Mouse (Mus musculus) kidney, embryonic 15.5 days (tissue): Measurements from ENCODE around the gene Col4a2. TPM values are rescaled to one million over a fixed set of nuclear protein-coding genes. Genes with fewer than 3 reads are reported as not detected.
A peak's percentile ranks its signal among the peaks of the same experiment; 100 is the strongest.
"Not testable (repeated sequence)": the region's sequence is repeated elsewhere in the genome, so short reads cannot be mapped to it uniquely, and the experiment has no call there.

ENCODE experiments used
- ATAC-seq: fragments of 200-750 bp; cut with Nextera tagmentation; replicated peaks from 2 replicates; pipeline ENCODE4 v1.8.0; 2017; ENCODE audit warnings: moderate TSS enrichment; ENCODE audit not compliant: low FRiP score
- H3K27ac ChIP-seq: fragments of 300-500 bp; sonication (generic); 2 replicates; pipeline ENCODE4 v1.5.1; 2015; ENCODE audit warnings: mild to moderate bottlenecking, inconsistent platforms
- H3K27me3 ChIP-seq: fragments of 300-500 bp; sonication (generic); 2 replicates; pipeline ENCODE4 v1.6.1; 2015; ENCODE audit warnings: inconsistent platforms
- H3K36me3 ChIP-seq: fragments of 300-500 bp; sonication (generic); 2 replicates; pipeline ENCODE4 v1.6.1; 2015; ENCODE audit warnings: inconsistent platforms
- H3K4me1 ChIP-seq: fragments of 300-500 bp; sonication (generic); 2 replicates; pipeline ENCODE4 v1.6.1; 2015; ENCODE audit warnings: inconsistent platforms
- H3K4me2 ChIP-seq: fragments of 300-500 bp; sonication (generic); 2 replicates; pipeline ENCODE4 v1.6.1; 2015; ENCODE audit warnings: moderate library complexity, mild to moderate bottlenecking, inconsistent platforms
- H3K4me3 ChIP-seq: fragments of 300-500 bp; sonication (generic); replicated peaks from 2 replicates; pipeline ENCODE4 v1.5.1; 2015; ENCODE audit warnings: mild to moderate bottlenecking, inconsistent platforms
- H3K9ac ChIP-seq: fragments of 300-500 bp; sonication (generic); 2 replicates; pipeline ENCODE4 v1.6.1; 2015; ENCODE audit warnings: mild to moderate bottlenecking, inconsistent platforms
- H3K9me3 ChIP-seq: fragments of 300-500 bp; sonication (generic); replicated peaks from 2 replicates; pipeline ENCODE4 v1.6.1; 2016; ENCODE audit warnings: inconsistent platforms
- WGBS: fragments of 180-500 bp; shearing (Covaris S2); methylation state at CpG from one replicate; pipeline ENCODE4 v1.1.7; 2015; ENCODE audit warnings: mixed read lengths; 5-methylcytosine and 5-hydroxymethylcytosine counted together
- polyA plus RNA-seq: library from polyadenylated mRNA; unstranded; fragments of >200 nt; fragmentation: Nextera tagmentation; extraction: Ambion mirVana; gene quantifications from 2 replicates; pipeline ENCODE4 v1.2.1, GENCODE M21; 2015

Gene Col4a2
- polyA plus RNA-seq, 1 experiment from 2014 or later, result 116 TPM

DNA sequence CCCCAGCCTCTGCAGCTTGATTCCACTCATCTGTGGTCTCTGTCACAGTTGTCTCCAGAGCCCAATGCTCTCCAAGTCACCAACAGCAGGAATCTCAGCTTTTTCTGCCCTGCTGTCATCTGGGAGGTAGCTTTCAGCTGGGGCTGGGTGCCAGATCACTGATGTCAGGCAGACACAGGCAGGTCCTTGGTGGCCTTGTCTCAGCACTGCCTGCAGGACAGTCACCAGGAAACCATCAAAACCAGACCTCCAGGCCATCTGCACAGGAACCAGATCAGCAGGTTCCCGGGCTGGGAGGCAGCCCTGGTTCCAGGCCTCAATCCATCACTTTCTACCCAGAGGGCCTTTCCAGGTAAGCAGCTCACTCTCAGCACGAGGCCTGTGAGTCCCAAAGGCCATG, 149.2 kb downstream of the Col4a2 start:
- Histone ChIP-seq H3K9ac (no peak overlapping the region), H3K36me3 (no peaks in the 10 kb centered on the region), H3K27me3 (no peaks in the 10 kb centered on the region), H3K27ac (peak overlapping the region; percentile 85), H3K4me2 (no peak overlapping the region), H3K9me3 (no peaks in the 10 kb centered on the region), H3K4me1 (peaks cover 68% of the 10 kb centered on the region), H3K4me3 (no peak overlapping the region)
- ATAC-seq, result no peak
- 48% methylated on average over 2 of the region's 2 CpGs for WGBS

DNA sequence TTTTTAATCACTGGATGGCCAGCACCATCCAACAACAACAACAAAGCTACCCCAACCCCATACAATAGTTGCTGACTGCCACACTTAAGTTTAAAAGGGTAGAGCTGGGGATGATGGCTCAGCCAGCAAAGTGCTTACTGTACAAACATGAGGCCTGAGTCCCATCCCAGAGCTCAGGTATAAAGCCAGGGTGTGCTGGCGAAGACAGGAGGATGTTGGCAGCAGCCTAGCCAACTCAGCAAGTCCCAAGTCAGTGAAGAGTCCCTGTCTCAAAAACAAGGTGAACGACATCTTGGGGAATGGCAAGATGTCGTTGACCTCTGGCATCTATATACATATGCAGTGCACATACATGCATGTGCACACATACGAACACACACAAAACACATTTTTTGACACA, 150.0 kb downstream of the Col4a2 start:
- peaks cover 6% of the 10 kb centered on the region; the same call in 1 of the 2 replicates for H3K36me3 ChIP-seq
- H3K27ac ChIP-seq, result 0 out of 2 replicates have a peak overlapping the region, but pooled peaks have one; percentile 85
- peaks cover 61% of the 10 kb centered on the region for H3K4me1 ChIP-seq
- H3K27me3 ChIP-seq, result no peaks in the 10 kb centered on the region
- ATAC-seq, result no peak
- H3K9me3 ChIP-seq, result no peaks in the 10 kb centered on the region
- H3K4me2 ChIP-seq, result no peak overlapping the region
- no peak overlapping the region for H3K4me3 ChIP-seq
- H3K9ac ChIP-seq, result no peak overlapping the region
- WGBS, result 95% methylated on average over 4 of the region's 4 CpGs

DNA sequence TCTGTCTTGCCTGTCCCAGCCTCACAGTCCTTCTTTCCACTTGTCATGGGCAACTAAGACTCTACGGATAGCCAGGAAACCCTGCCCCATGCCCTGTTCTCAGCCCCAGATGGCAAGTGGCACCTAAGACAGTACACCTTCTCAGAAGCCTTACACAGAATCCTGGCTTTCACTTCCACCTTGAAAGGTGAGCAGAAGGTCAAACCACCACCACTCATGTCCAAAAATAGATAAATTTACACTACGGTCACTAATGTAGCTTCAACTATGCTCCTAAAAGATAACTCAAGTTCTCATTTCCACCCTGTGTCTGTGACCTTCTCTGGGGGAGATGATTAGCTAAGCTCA, 150.9 kb downstream of the Col4a2 start:
- no peaks in the 10 kb centered on the region for H3K9me3 ChIP-seq
- 92% methylated on average over 2 of the region's 2 CpGs for WGBS
- peaks cover 57% of the 10 kb centered on the region for H3K4me1 ChIP-seq
- no peak overlapping the region for H3K9ac ChIP-seq
- H3K4me2 ChIP-seq, result no peak overlapping the region
- peaks cover 8% of the 10 kb centered on the region; the same call in 1 of the 2 replicates for H3K36me3 ChIP-seq
- H3K27ac ChIP-seq, result 0 out of 2 replicates have a peak overlapping the region, but pooled peaks have one; percentile 29
- H3K27me3 ChIP-seq, result no peaks in the 10 kb centered on the region
- ATAC-seq, result no peak
- no peak overlapping the region for H3K4me3 ChIP-seq

DNA sequence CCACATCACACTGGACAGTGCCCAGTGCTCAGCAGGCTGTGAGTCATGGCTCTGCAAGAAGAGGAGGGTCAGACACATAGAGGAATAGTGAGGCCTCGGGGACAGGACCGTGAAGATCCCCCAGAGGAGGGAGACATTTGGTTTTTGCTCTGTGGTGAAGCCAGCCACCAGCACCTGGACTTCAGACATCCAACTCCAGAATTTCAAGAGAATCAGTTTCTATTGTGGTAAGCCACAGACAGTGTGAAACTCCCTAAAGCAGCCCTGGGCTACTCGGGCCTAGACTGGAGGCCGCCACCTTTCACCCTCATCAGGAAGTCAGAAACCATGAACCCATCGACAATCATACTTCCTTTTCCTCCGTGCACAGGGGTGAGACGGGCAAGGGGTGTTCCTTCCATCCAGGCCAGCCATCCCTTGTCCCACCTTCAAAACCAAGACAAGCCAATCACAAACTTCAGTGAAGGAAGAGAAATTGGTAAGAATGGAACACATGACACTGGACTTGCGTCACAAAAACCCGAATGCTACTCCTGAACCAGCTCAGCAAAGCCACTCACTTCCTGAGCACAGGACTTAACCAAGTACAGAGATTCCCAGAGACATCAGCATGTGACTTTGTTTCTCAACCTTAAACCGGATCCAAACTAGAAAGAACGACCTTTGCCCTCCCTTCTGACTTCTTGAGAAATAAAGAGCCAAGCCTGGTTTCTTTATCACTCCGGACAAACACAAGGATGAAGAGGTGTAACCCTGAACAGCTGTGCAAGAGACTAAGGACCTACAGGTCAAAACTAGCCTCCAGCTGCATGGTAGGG, 151.5 kb downstream of the Col4a2 start:
- Histone ChIP-seq H3K4me2 (no peak overlapping the region), H3K4me3 (no peak overlapping the region), H3K27ac (peak overlapping the region; percentile 29; the same call in 1 of the 2 replicates), H3K4me1 (peaks cover 53% of the 10 kb centered on the region), H3K9me3 (no peaks in the 10 kb centered on the region), H3K36me3 (peaks cover 8% of the 10 kb centered on the region; the same call in 1 of the 2 replicates), H3K9ac (no peak overlapping the region), H3K27me3 (no peaks in the 10 kb centered on the region)
- no peak for ATAC-seq
- 67% methylated on average over 12 of the region's 12 CpGs for WGBS

DNA sequence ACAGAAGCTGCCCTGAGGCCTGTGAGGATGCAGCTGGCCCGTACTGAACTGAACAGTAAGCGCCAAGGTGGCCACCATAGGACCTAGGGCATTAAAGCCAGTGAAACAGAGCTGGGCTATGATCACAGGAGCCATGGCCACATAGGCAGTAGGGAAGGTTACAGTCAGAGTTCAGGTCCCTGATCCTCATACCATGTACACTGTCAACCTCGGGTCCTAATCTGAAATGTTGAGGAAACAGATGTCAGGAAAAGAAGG, 152.0 kb downstream of the Col4a2 start:
- no peak overlapping the region for H3K4me2 ChIP-seq
- H3K9ac ChIP-seq, result no peak overlapping the region
- H3K4me1 ChIP-seq, result peaks cover 53% of the 10 kb centered on the region
- peak overlapping the region; percentile 28; the same call in 1 of the 2 replicates for H3K27ac ChIP-seq
- no peak for ATAC-seq
- peaks cover 8% of the 10 kb centered on the region; the same call in 1 of the 2 replicates for H3K36me3 ChIP-seq
- no peaks in the 10 kb centered on the region for H3K27me3 ChIP-seq
- no peak overlapping the region for H3K4me3 ChIP-seq
- 68% methylated on average over 3 of the region's 3 CpGs for WGBS
- H3K9me3 ChIP-seq, result no peaks in the 10 kb centered on the region

DNA sequence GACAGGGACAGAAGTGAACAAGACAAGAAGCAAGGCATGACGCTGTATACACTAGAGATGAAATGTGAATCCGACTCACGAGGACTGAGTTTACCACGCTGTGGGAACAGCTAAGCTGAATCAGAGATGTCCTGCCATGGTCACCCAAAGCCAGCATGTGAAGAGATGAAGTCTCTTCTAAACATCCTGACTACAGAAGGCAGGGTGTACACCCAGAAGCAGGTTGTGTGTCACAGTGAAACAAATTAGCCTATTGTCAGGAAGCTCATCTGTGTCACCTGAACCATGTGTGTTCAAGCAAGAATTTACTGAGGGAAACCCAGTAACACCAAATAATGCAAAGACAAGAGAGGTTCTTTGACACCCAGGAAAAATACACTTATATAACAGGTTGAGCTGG, 153.0 kb downstream of the Col4a2 start:
- H3K9me3 ChIP-seq, result no peaks in the 10 kb centered on the region
- H3K27ac ChIP-seq, result peak overlapping the region; percentile 57
- WGBS, result 92% methylated on average over 4 of the region's 4 CpGs
- ATAC-seq, result no peak
- no peak overlapping the region for H3K4me2 ChIP-seq
- no peak overlapping the region for H3K4me3 ChIP-seq
- H3K36me3 ChIP-seq, result peaks cover 8% of the 10 kb centered on the region; the same call in 1 of the 2 replicates
- H3K4me1 ChIP-seq, result peaks cover 52% of the 10 kb centered on the region
- no peak overlapping the region for H3K9ac ChIP-seq
- H3K27me3 ChIP-seq, result no peaks in the 10 kb centered on the region

DNA sequence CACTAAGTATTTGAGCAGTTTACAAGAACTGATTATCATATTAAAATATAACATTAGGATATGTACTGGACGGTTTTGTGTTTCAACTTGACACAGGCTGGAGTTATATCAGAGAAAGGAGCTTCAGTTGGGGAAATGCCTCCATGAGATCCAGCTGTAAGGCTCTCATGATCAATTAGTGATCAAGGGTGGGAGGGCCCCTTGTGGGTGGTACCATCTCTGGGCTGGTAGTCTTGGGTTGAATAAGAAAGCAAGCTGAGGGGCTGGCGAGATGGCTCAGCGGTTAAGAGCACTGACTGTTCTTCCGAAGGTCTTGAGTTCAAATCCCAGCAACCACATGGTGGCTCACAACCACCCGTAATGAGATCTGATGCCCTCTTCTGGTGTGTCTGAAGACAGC, 153.9 kb downstream of the Col4a2 start:
- not testable (repeated sequence) for H3K9ac ChIP-seq, H3K4me2 ChIP-seq, H3K4me3 ChIP-seq, ATAC-seq, H3K9me3 ChIP-seq, H3K36me3 ChIP-seq, H3K27me3 ChIP-seq
- peak overlapping the region; percentile 57; the same call in 1 of the 2 replicates for H3K27ac ChIP-seq
- H3K4me1 ChIP-seq, result peaks cover 49% of the 10 kb centered on the region
- WGBS, result 88% methylated on average over 5 of the region's 5 CpGs

DNA sequence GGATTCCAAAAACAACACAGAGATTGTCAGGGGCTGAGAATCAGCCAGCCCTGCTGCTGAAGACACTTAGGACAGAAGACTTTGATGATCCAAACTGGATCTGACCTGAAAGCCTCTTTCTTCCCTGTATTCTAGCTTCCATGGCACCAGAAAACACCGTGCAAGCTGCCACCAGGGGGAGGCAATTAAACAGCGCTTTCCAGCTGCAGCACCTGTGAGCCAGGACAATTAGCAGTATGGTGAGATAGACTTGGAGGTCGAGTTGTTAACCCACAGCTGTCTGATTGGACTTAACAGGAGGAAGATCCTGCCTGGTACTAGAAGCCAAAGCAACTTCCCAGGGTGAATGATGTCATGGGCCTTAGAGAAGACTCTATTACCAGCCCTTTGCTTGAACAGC, 156.5 kb downstream of the Col4a2 start:
- 3% methylated on average over 3 of the region's 3 CpGs for WGBS
- no peak for ATAC-seq

DNA sequence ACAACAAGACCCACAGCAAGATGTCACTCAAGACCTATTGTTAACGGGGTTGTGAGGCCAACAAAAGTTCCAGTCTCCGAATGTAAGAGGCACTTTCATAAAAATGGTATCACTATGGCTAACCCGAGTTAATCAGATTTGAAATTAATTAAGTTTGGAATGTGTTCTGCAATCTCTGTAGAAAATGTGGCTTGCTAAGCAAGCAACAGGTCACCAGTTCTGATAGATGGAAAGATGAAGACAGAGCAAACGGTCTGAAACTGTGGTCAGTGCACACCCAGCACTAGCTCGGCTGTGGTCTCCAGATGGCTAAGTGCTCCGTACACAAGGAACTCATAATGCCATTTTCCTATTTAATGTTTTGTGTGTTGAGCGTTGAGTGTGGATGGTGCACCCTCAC, 158.1 kb downstream of the Col4a2 start:
- H3K9me3 ChIP-seq, result no peaks in the 10 kb centered on the region
- H3K4me2 ChIP-seq, result peak overlapping the region; percentile 34
- no peak for ATAC-seq
- H3K9ac ChIP-seq, result no peak overlapping the region
- peak overlapping the region; percentile 95 for H3K27ac ChIP-seq
- peaks cover 64% of the 10 kb centered on the region for H3K4me1 ChIP-seq
- H3K36me3 ChIP-seq, result peaks cover 8% of the 10 kb centered on the region; the same call in 1 of the 2 replicates
- H3K27me3 ChIP-seq, result peaks cover 15% of the 10 kb centered on the region
- H3K4me3 ChIP-seq, result no peak overlapping the region
- WGBS, result 74% methylated on average over 7 of the region's 7 CpGs

More for the DNA sequence above, 156.5 kb downstream of the Col4a2 start:
- peaks cover 8% of the 10 kb centered on the region; the same call in 1 of the 2 replicates for H3K36me3 ChIP-seq
- peaks cover under 1% of the 10 kb centered on the region; the same call in 1 of the 2 replicates for H3K27me3 ChIP-seq
- H3K27ac ChIP-seq, result peak overlapping the region; percentile 95; the same call in 1 of the 2 replicates
- H3K9ac ChIP-seq, result no peak overlapping the region
- H3K9me3 ChIP-seq, result no peaks in the 10 kb centered on the region
- no peak overlapping the region for H3K4me2 ChIP-seq
- no peak overlapping the region for H3K4me3 ChIP-seq
- H3K4me1 ChIP-seq, result peaks cover 57% of the 10 kb centered on the region

DNA sequence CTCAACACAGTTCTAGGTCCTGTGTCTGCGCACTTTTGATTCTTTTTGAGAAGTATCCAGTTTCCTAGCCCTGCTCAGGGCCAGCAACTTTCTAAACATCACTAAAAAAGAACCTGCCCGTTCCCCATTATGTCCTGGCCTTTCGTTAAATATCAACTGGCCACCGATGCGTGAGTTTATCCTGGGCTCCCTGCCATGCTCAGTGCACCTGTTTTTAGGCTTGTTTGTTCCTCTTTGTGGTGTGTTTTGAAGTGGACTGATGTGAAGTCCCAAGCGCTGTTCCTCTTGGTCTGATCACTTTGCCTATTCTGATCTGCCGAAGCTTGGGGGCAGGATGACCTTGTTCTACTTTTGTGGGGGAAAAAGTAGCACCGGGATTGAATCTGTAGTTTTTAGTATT, 158.7 kb downstream of the Col4a2 start:
- peak overlapping the region; percentile 34 for H3K4me2 ChIP-seq
- H3K4me1 ChIP-seq, result peaks cover 66% of the 10 kb centered on the region

DNA sequence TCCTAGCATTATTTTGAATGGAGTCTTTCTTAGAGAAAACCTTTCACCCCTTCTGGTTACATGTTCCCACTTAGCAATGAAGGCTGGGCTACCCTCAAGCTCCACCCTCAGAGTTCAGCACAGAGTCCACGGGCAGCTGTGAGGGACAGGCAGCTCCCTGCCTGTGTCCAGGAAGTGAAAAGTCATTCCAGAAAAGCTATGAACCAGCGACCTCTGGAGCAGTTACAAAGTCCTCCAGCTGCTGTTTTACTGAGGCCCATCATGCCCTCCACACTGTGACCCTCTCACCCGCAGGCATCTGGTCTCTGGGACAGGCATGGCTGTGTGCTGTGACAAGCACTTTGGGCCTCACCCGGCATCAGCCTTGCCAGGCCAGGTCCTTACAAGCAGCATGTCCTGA, 160.5 kb downstream of the Col4a2 start:
- ATAC-seq, result peak; percentile 47
- H3K36me3 ChIP-seq, result no peaks in the 10 kb centered on the region
- H3K4me1 ChIP-seq, result peaks cover 79% of the 10 kb centered on the region
- H3K4me2 ChIP-seq, result peak overlapping the region; percentile 15; the same call in 1 of the 2 replicates
- no peak overlapping the region for H3K9ac ChIP-seq
- peak overlapping the region; percentile 95 for H3K27ac ChIP-seq
- no peaks in the 10 kb centered on the region for H3K9me3 ChIP-seq
- 20% methylated on average over 4 of the region's 4 CpGs for WGBS
- no peak overlapping the region for H3K4me3 ChIP-seq
- H3K27me3 ChIP-seq, result peaks cover 30% of the 10 kb centered on the region

More for the DNA sequence above, 158.7 kb downstream of the Col4a2 start:
- peak; percentile 11; the same call in 1 of the 2 replicates for ATAC-seq
- Histone ChIP-seq H3K27me3 (peaks cover 21% of the 10 kb centered on the region), H3K9me3 (no peaks in the 10 kb centered on the region), H3K27ac (peak overlapping the region; percentile 95), H3K9ac (no peak overlapping the region), H3K36me3 (peaks cover 8% of the 10 kb centered on the region; the same call in 1 of the 2 replicates), H3K4me3 (no peak overlapping the region)
- WGBS, result 42% methylated on average over 8 of the region's 8 CpGs

DNA sequence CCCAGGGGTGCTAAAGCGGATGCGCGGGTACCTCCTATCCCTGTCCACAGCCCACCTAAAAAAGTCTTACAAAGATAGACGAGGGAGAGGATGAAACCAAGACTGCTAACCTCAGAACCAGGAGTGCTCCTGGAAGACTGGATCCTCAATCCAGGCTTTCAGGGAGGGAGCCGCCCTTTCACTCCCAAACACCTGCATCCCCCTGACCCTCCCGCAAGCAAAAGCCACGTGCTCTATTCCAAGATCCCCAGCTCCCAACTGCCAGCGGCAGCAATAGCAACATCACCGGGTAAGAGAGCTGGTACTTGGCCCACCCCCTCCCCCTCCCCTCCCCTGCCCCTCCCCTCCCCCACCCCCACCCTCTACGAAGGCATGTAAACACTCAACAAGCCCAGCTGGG, 162.8 kb downstream of the Col4a2 start:
- ATAC-seq, result no peak
- Histone ChIP-seq H3K4me1 (peaks cover 86% of the 10 kb centered on the region), H3K36me3 (no peaks in the 10 kb centered on the region), H3K9ac (no peak overlapping the region), H3K9me3 (no peaks in the 10 kb centered on the region), H3K4me3 (peak overlapping the region; percentile 16), H3K27me3 (peaks cover 50% of the 10 kb centered on the region), H3K27ac (peak overlapping the region; percentile 9; the same call in 1 of the 2 replicates), H3K4me2 (peak overlapping the region; percentile 100)
- WGBS, result 14% methylated on average over 10 of the region's 10 CpGs
